Mouse (Mus musculus): Measurements from ENCODE around the gene Otop3.

- no peak for TF ChIP-seq POLR2A (IDR thresholded peaks at IDR 0.05; ENCODE audit: borderline replicate concordance, extremely low read depth, insufficient read depth, insufficient read length, poor library complexity, severe bottlenecking)
- TF ChIP-seq CTCF (IDR thresholded peaks at IDR 0.05; ENCODE audit: borderline replicate concordance, extremely low read depth, insufficient read depth, insufficient read length): no peak
These were observed 18.8 kb downstream of the Otop3 start for GRCm38 (mm10) chr11:115353375-115353774.
